Mouse (Mus musculus): ENCODE measurements around the gene Hunk. TPM values are rescaled to one million over a fixed set of nuclear protein-coding genes. Genes with fewer than 3 reads are reported as not detected.

The Hunk gene
- total and polyA plus RNA-seq, 3 experiments: 0.44 to 0.59 (median 0.53) TPM

GRCm38 (mm10) chr16:90394761-90395160 lies 8.9 kb downstream of the Hunk start:
- no peak overlapping the region for H3K9ac ChIP-seq (ENCODE audit: low read depth, low read length)
- no peaks in the 10 kb centered on the region for H3K36me3 ChIP-seq (ENCODE audit: control insufficient read depth, insufficient read depth, low read length)
- no peak for DNase-seq
- WGBS: 78% methylated on average over 4 of the region's 4 CpGs
- H3K4me3 ChIP-seq: no peak overlapping the region
- H3K4me1 ChIP-seq (ENCODE audit: control insufficient read depth, insufficient read depth, low read length): peaks cover 3% of the 10 kb centered on the region; the same call in 1 of the 2 replicates
- no peaks in the 10 kb centered on the region for H3K79me2 ChIP-seq (replicated peaks; ENCODE audit: control insufficient read depth, insufficient read depth, low read length)
- H3K27me3 ChIP-seq (ENCODE audit: control insufficient read depth, insufficient read depth, low read length): no peaks in the 10 kb centered on the region
- TF ChIP-seq POLR2A (IDR thresholded peaks at IDR 0.05; ENCODE audit: insufficient read depth, low read depth, low read length) (no peak), CTCF (IDR thresholded peaks at IDR 0.05) (no peak), EP300 (IDR thresholded peaks at IDR 0.05; ENCODE audit: insufficient read depth, low read depth, low read length) (no peak)
- H3K27ac ChIP-seq: no peak overlapping the region
- intact Hi-C loops (cut with DNase I): no loop called here

DNA sequence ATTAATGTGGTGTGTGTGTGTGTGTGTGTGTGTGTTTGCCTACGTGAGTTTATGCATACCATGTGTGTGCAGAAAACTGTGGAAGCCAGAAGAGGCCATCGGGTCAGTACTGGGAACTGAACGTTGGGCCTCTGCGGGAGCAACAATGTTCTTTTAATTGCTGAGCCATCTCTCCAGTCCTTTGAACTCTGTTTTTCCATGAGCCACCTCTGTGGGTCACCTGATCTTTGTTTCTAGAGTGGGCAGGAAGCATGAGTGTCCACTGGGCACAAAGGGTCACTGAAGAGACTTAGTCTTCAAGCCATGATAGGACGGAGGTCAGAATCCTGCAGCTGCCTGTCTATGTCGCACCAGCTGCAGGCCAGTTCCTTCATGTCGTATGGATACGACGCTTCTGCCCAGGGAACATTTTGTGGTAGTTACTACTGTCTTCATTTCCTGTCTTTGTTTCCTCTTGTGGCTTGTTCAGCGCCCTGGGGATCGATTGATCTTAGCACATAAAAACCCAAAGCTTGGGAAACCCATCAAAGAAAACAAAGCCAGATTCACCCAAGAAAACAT lies 10.3 kb downstream of the Hunk start:
- no peak for TF ChIP-seq POLR2A (IDR thresholded peaks at IDR 0.05; ENCODE audit: insufficient read depth, low read depth, low read length)
- TF ChIP-seq CTCF (IDR thresholded peaks at IDR 0.05): no peak
- TF ChIP-seq EP300 (IDR thresholded peaks at IDR 0.05; ENCODE audit: insufficient read depth, low read depth, low read length): no peak
- WGBS: 52% methylated on average over 11 of the region's 11 CpGs
- Histone ChIP-seq H3K4me1 (ENCODE audit: control insufficient read depth, insufficient read depth, low read length) (peaks cover 3% of the 10 kb centered on the region; the same call in 1 of the 2 replicates), H3K27me3 (ENCODE audit: control insufficient read depth, insufficient read depth, low read length) (no peaks in the 10 kb centered on the region), H3K4me3 (no peak overlapping the region), H3K36me3 (ENCODE audit: control insufficient read depth, insufficient read depth, low read length) (no peaks in the 10 kb centered on the region), H3K79me2 (replicated peaks; ENCODE audit: control insufficient read depth, insufficient read depth, low read length) (no peaks in the 10 kb centered on the region), H3K9ac (ENCODE audit: low read depth, low read length) (no peak overlapping the region), H3K27ac (no peak overlapping the region)
- intact Hi-C loops (cut with DNase I): no loop called here
- no peak for DNase-seq

DNA sequence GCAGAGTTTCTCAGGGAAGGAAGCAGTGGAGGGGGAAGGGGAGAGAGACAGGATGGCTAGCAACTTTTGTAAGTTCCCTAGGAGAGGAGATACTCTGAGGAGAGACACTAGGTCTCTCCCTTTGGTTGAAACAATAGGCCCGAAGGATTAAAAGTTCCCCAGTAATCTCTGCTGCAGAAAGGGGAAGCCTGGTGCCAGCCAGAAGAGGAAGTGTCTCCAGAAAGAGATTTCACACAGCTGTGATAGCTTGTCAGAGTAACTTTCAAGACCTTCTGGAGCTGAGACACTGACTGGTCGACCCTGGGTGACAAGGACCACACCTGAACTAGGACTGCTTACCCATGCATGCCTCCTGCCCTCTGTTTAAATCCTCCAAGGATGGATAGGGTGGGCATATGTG lies 11.1 kb downstream of the Hunk start:
- TF ChIP-seq EP300 (IDR thresholded peaks at IDR 0.05; ENCODE audit: insufficient read depth, low read depth, low read length) (no peak), POLR2A (IDR thresholded peaks at IDR 0.05; ENCODE audit: insufficient read depth, low read depth, low read length) (no peak), CTCF (IDR thresholded peaks at IDR 0.05) (no peak)
- Histone ChIP-seq H3K27me3 (ENCODE audit: control insufficient read depth, insufficient read depth, low read length) (no peaks in the 10 kb centered on the region), H3K4me3 (no peak overlapping the region), H3K9ac (ENCODE audit: low read depth, low read length) (no peak overlapping the region), H3K79me2 (replicated peaks; ENCODE audit: control insufficient read depth, insufficient read depth, low read length) (no peaks in the 10 kb centered on the region), H3K4me1 (ENCODE audit: control insufficient read depth, insufficient read depth, low read length) (peaks cover 3% of the 10 kb centered on the region; the same call in 1 of the 2 replicates), H3K27ac (no peak overlapping the region), H3K36me3 (ENCODE audit: control insufficient read depth, insufficient read depth, low read length) (no peaks in the 10 kb centered on the region)
- 31% methylated on average over 2 of the region's 2 CpGs for WGBS
- DNase-seq: no peak
- intact Hi-C loops (cut with DNase I): no loop called here

DNA sequence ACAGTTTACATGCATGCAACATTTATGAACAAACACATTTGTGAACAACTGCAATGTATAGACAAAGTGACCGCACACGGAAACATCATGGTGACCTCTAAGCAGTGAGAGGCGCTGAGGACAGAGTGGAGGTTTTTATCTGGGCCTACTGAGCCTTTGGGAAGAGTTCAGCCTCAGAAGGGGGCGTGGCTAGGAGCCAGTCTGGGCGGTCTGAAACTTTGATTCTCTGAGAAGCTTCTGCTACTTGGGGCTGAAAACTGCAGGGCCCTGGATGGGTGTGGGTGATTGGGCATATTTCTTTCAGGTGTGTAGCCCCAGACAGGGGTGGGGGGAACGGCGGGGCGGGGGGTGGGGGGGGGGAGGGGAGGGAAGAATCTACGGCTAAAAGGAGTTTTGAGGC lies 14.5 kb downstream of the Hunk start:
- Histone ChIP-seq H3K27me3 (ENCODE audit: control insufficient read depth, insufficient read depth, low read length) (no peaks in the 10 kb centered on the region), H3K4me3 (no peak overlapping the region), H3K36me3 (ENCODE audit: control insufficient read depth, insufficient read depth, low read length) (no peaks in the 10 kb centered on the region), H3K27ac (no peak overlapping the region), H3K9ac (ENCODE audit: low read depth, low read length) (no peak overlapping the region), H3K4me1 (ENCODE audit: control insufficient read depth, insufficient read depth, low read length) (peaks cover 3% of the 10 kb centered on the region; the same call in 1 of the 2 replicates), H3K79me2 (replicated peaks; ENCODE audit: control insufficient read depth, insufficient read depth, low read length) (no peaks in the 10 kb centered on the region)
- no peak for TF ChIP-seq EP300 (IDR thresholded peaks at IDR 0.05; ENCODE audit: insufficient read depth, low read depth, low read length)
- no peak for TF ChIP-seq CTCF (IDR thresholded peaks at IDR 0.05)
- TF ChIP-seq POLR2A (IDR thresholded peaks at IDR 0.05; ENCODE audit: insufficient read depth, low read depth, low read length): no peak
- WGBS: 38% methylated on average over 7 of the region's 9 CpGs
- intact Hi-C loops (cut with DNase I): no loop called here
- DNase-seq: no peak

- 46% methylated on average over 12 of the region's 12 CpGs for WGBS
- Histone ChIP-seq H3K4me3 (no peak overlapping the region), H3K4me1 (ENCODE audit: control insufficient read depth, insufficient read depth, low read length) (peaks cover 3% of the 10 kb centered on the region; the same call in 1 of the 2 replicates), H3K36me3 (ENCODE audit: control insufficient read depth, insufficient read depth, low read length) (no peaks in the 10 kb centered on the region), H3K27ac (no peak overlapping the region), H3K27me3 (ENCODE audit: control insufficient read depth, insufficient read depth, low read length) (no peaks in the 10 kb centered on the region), H3K79me2 (replicated peaks; ENCODE audit: control insufficient read depth, insufficient read depth, low read length) (no peaks in the 10 kb centered on the region), H3K9ac (ENCODE audit: low read depth, low read length) (no peak overlapping the region)
- intact Hi-C loops (cut with DNase I): no loop called here
- TF ChIP-seq POLR2A (IDR thresholded peaks at IDR 0.05; ENCODE audit: insufficient read depth, low read depth, low read length) (no peak), CTCF (IDR thresholded peaks at IDR 0.05) (no peak), EP300 (IDR thresholded peaks at IDR 0.05; ENCODE audit: insufficient read depth, low read depth, low read length) (no peak)
- DNase-seq: no peak
Measured at GRCm38 (mm10) chr16:90400906-90401666, 15.3 kb downstream of the Hunk start.

DNA sequence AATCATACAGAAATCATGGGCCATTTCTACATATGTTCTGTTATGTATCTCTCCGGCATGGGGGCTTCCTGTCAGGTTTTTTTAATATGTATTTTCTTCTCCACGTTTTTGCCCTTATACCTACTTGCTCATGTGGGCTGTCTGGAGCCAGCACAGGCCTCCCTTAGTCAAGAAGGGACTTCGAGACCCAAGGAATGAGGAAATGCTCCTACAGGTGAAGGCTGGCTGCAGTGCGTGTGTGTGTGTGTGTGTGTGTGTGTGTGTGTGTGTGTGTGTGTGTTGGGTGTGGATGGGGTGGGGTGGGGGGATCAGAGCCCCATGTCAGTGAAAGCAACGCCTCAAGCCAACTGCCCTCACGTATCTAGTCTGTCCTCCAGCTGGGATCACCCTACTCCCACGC lies 16.5 kb downstream of the Hunk start:
- Histone ChIP-seq H3K4me1 (ENCODE audit: control insufficient read depth, insufficient read depth, low read length) (no peaks in the 10 kb centered on the region; the same call in 1 of the 2 replicates), H3K79me2 (replicated peaks; ENCODE audit: control insufficient read depth, insufficient read depth, low read length) (no peaks in the 10 kb centered on the region), H3K27me3 (ENCODE audit: control insufficient read depth, insufficient read depth, low read length) (no peaks in the 10 kb centered on the region), H3K27ac (no peak overlapping the region), H3K4me3 (no peak overlapping the region), H3K9ac (ENCODE audit: low read depth, low read length) (no peak overlapping the region), H3K36me3 (ENCODE audit: control insufficient read depth, insufficient read depth, low read length) (no peaks in the 10 kb centered on the region)
- intact Hi-C loops (cut with DNase I): no loop called here
- DNase-seq: no peak
- 87% methylated on average over 7 of the region's 7 CpGs for WGBS
- TF ChIP-seq EP300 (IDR thresholded peaks at IDR 0.05; ENCODE audit: insufficient read depth, low read depth, low read length) (no peak), CTCF (IDR thresholded peaks at IDR 0.05) (no peak), POLR2A (IDR thresholded peaks at IDR 0.05; ENCODE audit: insufficient read depth, low read depth, low read length) (no peak)
